Mouse (Mus musculus): ENCODE measurements at regions not wholly inside any gene's neighbourhood (a gene's known extent, or its start where the extent isn't known, plus 50 kb on each side); places are given as distances from the start of the nearest gene placed in this dataset.

GRCm38 (mm10) chr6:143503953-143504352 is 336.9 kb downstream of the Etnk1 start:
- no peak for ATAC-seq (replicated peaks)
- no peak overlapping the region for H3K4me3 ChIP-seq
- WGBS = 90% methylated on average over 4 of the region's 4 CpGs

GRCm38 (mm10) chr6:143513459-143513858 is 346.4 kb downstream of the Etnk1 start:
- no peak for ATAC-seq (replicated peaks)
- no peak overlapping the region for H3K27ac ChIP-seq
- H3K36me3 ChIP-seq (replicated peaks) = no peaks in the 10 kb centered on the region
- no peaks in the 10 kb centered on the region for H3K27me3 ChIP-seq (replicated peaks)
- no peak overlapping the region for H3K4me3 ChIP-seq
- WGBS = 92% methylated on average over 5 of the region's 5 CpGs
- no peaks in the 10 kb centered on the region for H3K4me1 ChIP-seq
- no peaks in the 10 kb centered on the region for H3K9me3 ChIP-seq
- no peak overlapping the region for H3K4me2 ChIP-seq
- H3K9ac ChIP-seq = no peak overlapping the region

More at GRCm38 (mm10) chr6:143503953-143504352, 336.9 kb downstream of the Etnk1 start:
- no peaks in the 10 kb centered on the region for H3K27me3 ChIP-seq (replicated peaks)
- H3K4me2 ChIP-seq = no peak overlapping the region
- H3K36me3 ChIP-seq (replicated peaks) = no peaks in the 10 kb centered on the region
- no peaks in the 10 kb centered on the region for H3K9me3 ChIP-seq
- no peak overlapping the region for H3K9ac ChIP-seq
- H3K4me1 ChIP-seq = no peaks in the 10 kb centered on the region
- no peak overlapping the region for H3K27ac ChIP-seq

- WGBS = 90% methylated on average over 12 of the region's 12 CpGs
- Histone ChIP-seq H3K36me3 (replicated peaks) (no peaks in the 10 kb centered on the region), H3K27ac (no peak overlapping the region), H3K4me3 (no peak overlapping the region), H3K9ac (no peak overlapping the region), H3K4me2 (no peak overlapping the region), H3K4me1 (no peaks in the 10 kb centered on the region), H3K9me3 (no peaks in the 10 kb centered on the region), H3K27me3 (replicated peaks) (no peaks in the 10 kb centered on the region)
- no peak for ATAC-seq (replicated peaks)
Observed at GRCm38 (mm10) chr6:143515137-143515536, 348.1 kb downstream of the Etnk1 start.

- WGBS = 90% methylated on average over 1 of the region's 1 CpGs
- H3K9ac ChIP-seq = no peak overlapping the region
Observed at GRCm38 (mm10) chr6:143516746-143517145, 349.7 kb downstream of the Etnk1 start.

GRCm38 (mm10) chr6:143518476-143518875 is 351.5 kb downstream of the Etnk1 start:
- Histone ChIP-seq H3K4me1 (no peaks in the 10 kb centered on the region), H3K4me3 (no peak overlapping the region), H3K9ac (no peak overlapping the region), H3K27me3 (replicated peaks) (no peaks in the 10 kb centered on the region), H3K27ac (no peak overlapping the region), H3K9me3 (no peaks in the 10 kb centered on the region), H3K36me3 (replicated peaks) (no peaks in the 10 kb centered on the region), H3K4me2 (no peak overlapping the region)
- ATAC-seq (replicated peaks) = no peak
- 97% methylated on average over 8 of the region's 8 CpGs for WGBS

More at GRCm38 (mm10) chr6:143516746-143517145, 349.7 kb downstream of the Etnk1 start:
- ATAC-seq (replicated peaks) = no peak
- Histone ChIP-seq H3K27me3 (replicated peaks) (no peaks in the 10 kb centered on the region), H3K36me3 (replicated peaks) (no peaks in the 10 kb centered on the region), H3K4me3 (no peak overlapping the region), H3K27ac (no peak overlapping the region), H3K4me1 (no peaks in the 10 kb centered on the region), H3K9me3 (no peaks in the 10 kb centered on the region), H3K4me2 (no peak overlapping the region)

- ATAC-seq (replicated peaks) = no peak
- no peaks in the 10 kb centered on the region for H3K9me3 ChIP-seq
- WGBS = 87% methylated on average over 5 of the region's 5 CpGs
Observed at GRCm38 (mm10) chr6:143519668-143520067, 352.6 kb downstream of the Etnk1 start.

DNA sequence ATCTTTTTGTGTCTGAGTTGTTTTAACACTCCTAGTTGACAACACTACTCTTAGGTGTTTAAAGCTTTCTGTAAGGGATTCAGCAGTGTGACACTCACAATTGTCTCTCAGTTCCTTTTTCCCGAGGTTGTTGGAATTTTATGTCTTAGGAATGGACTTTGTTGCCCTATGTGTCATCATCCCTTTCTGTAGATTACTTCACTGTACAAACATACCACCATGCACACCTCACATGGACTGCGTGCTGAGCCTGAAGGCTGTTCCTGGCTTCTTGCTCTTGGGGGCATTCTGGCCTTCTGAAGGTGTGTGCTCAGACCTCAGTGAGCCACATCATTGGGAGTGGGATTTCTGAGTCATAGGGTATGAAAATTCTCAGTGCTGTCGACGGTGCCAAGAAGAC is 358.1 kb downstream of the Etnk1 start:
- 91% methylated on average over 4 of the region's 4 CpGs for WGBS
- H3K4me3 ChIP-seq = no peak overlapping the region
- H3K9me3 ChIP-seq = no peaks in the 10 kb centered on the region
- H3K27ac ChIP-seq = no peak overlapping the region
- H3K27me3 ChIP-seq (replicated peaks) = no peaks in the 10 kb centered on the region
- H3K4me1 ChIP-seq = no peaks in the 10 kb centered on the region
- H3K9ac ChIP-seq = no peak overlapping the region
- no peak overlapping the region for H3K4me2 ChIP-seq
- no peak for ATAC-seq (replicated peaks)
- H3K36me3 ChIP-seq (replicated peaks) = no peaks in the 10 kb centered on the region

More at GRCm38 (mm10) chr6:143519668-143520067, 352.6 kb downstream of the Etnk1 start:
- no peak overlapping the region for H3K27ac ChIP-seq
- H3K4me3 ChIP-seq = no peak overlapping the region
- no peaks in the 10 kb centered on the region for H3K36me3 ChIP-seq (replicated peaks)
- H3K4me2 ChIP-seq = no peak overlapping the region
- no peak overlapping the region for H3K9ac ChIP-seq
- H3K27me3 ChIP-seq (replicated peaks) = no peaks in the 10 kb centered on the region
- H3K4me1 ChIP-seq = no peaks in the 10 kb centered on the region

GRCm38 (mm10) chr6:143528898-143529297 is 361.9 kb downstream of the Etnk1 start:
- no peak overlapping the region for H3K27ac ChIP-seq
- 92% methylated on average over 7 of the region's 7 CpGs for WGBS
- no peaks in the 10 kb centered on the region for H3K9me3 ChIP-seq
- peaks cover 4% of the 10 kb centered on the region for H3K4me1 ChIP-seq
- H3K9ac ChIP-seq = no peak overlapping the region
- H3K4me3 ChIP-seq = no peak overlapping the region
- no peaks in the 10 kb centered on the region for H3K27me3 ChIP-seq (replicated peaks)
- H3K4me2 ChIP-seq = no peak overlapping the region
- no peaks in the 10 kb centered on the region for H3K36me3 ChIP-seq (replicated peaks)
- no peak for ATAC-seq (replicated peaks)

GRCm38 (mm10) chr6:143530372-143531224 is 363.6 kb downstream of the Etnk1 start:
- Histone ChIP-seq H3K9me3 (no peaks in the 10 kb centered on the region), H3K4me3 (no peak overlapping the region), H3K4me2 (no peak overlapping the region), H3K27ac (no peak overlapping the region), H3K4me1 (peaks cover 4% of the 10 kb centered on the region), H3K36me3 (replicated peaks) (no peaks in the 10 kb centered on the region), H3K27me3 (replicated peaks) (no peaks in the 10 kb centered on the region), H3K9ac (no peak overlapping the region)
- WGBS = 68% methylated on average over 13 of the region's 13 CpGs
- no peak for ATAC-seq (replicated peaks)

DNA sequence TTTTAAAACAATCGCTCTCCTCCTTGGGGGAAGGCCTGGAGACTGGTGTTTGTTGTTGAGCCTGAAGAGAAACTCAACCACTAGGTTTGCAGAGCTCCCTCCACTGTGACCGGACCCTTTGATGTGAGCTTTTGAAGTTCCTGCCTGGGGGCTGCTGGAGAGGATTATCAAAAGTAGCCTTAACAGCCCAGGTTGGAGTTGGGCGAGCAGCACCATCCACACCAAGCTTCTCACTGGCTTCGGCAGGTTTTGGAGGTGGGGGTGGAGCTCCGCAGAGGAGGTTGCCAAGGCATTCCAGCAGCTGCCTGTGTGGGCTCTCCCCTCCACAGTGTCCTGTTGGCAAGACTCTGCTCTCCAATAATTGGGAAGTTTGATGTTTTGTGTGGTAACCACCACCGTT is 364.5 kb downstream of the Etnk1 start:
- Histone ChIP-seq H3K9me3 (no peaks in the 10 kb centered on the region), H3K36me3 (replicated peaks) (no peaks in the 10 kb centered on the region)
- 0 out of 2 replicates have a peak, but pooled peaks have one; percentile 30 for ATAC-seq (replicated peaks)

GRCm38 (mm10) chr6:143532380-143532779 is 365.4 kb downstream of the Etnk1 start:
- ATAC-seq (replicated peaks) = no peak

More for the DNA sequence above, 364.5 kb downstream of the Etnk1 start:
- no peaks in the 10 kb centered on the region for H3K27me3 ChIP-seq (replicated peaks)
- no peak overlapping the region for H3K9ac ChIP-seq
- no peak overlapping the region for H3K4me2 ChIP-seq
- no peak overlapping the region for H3K4me3 ChIP-seq
- peaks cover 4% of the 10 kb centered on the region for H3K4me1 ChIP-seq
- H3K27ac ChIP-seq = no peak overlapping the region
- WGBS = 24% methylated on average over 6 of the region's 6 CpGs

GRCm38 (mm10) chr6:143535265-143535664 is 368.2 kb downstream of the Etnk1 start:
- Histone ChIP-seq H3K4me3 (no peak overlapping the region), H3K9me3 (no peaks in the 10 kb centered on the region), H3K27ac (no peak overlapping the region), H3K36me3 (replicated peaks) (no peaks in the 10 kb centered on the region), H3K9ac (no peak overlapping the region), H3K27me3 (replicated peaks) (no peaks in the 10 kb centered on the region), H3K4me2 (no peak overlapping the region), H3K4me1 (peaks cover 4% of the 10 kb centered on the region)
- ATAC-seq (replicated peaks) = no peak
- 84% methylated on average over 12 of the region's 12 CpGs for WGBS

More at GRCm38 (mm10) chr6:143532380-143532779, 365.4 kb downstream of the Etnk1 start:
- no peak overlapping the region for H3K4me2 ChIP-seq
- no peak overlapping the region for H3K9ac ChIP-seq
- H3K4me1 ChIP-seq = peaks cover 4% of the 10 kb centered on the region
- H3K36me3 ChIP-seq (replicated peaks) = no peaks in the 10 kb centered on the region
- H3K27ac ChIP-seq = no peak overlapping the region
- 92% methylated on average over 12 of the region's 12 CpGs for WGBS
- no peaks in the 10 kb centered on the region for H3K27me3 ChIP-seq (replicated peaks)
- no peaks in the 10 kb centered on the region for H3K9me3 ChIP-seq
- H3K4me3 ChIP-seq = no peak overlapping the region

- no peaks in the 10 kb centered on the region for H3K27me3 ChIP-seq (replicated peaks)
- ATAC-seq (replicated peaks) = no peak
- H3K4me2 ChIP-seq = no peak overlapping the region
- no peak overlapping the region for H3K9ac ChIP-seq
- no peaks in the 10 kb centered on the region for H3K36me3 ChIP-seq (replicated peaks)
- peaks cover 4% of the 10 kb centered on the region for H3K4me1 ChIP-seq
- no peak overlapping the region for H3K4me3 ChIP-seq
- no peaks in the 10 kb centered on the region for H3K9me3 ChIP-seq
- 80% methylated on average over 15 of the region's 15 CpGs for WGBS
- H3K27ac ChIP-seq = no peak overlapping the region
Observed at GRCm38 (mm10) chr6:143535726-143536125, 368.7 kb downstream of the Etnk1 start.

Data from midbrain, embryonic 15.5 days (tissue).